Mouse (Mus musculus) activated CD4-positive, CD25-positive, alpha-beta regulatory T cell, adult 9 weeks (primary cell): ENCODE results near the gene Henmt1. TPM values are rescaled to one million over a fixed set of nuclear protein-coding genes. Genes with fewer than 3 reads are reported as not detected.

Source experiments
- polyA plus RNA-seq: library from polyadenylated mRNA; unstranded; fragments of 100-300 nt; shearing (Covaris generic); gene quantifications from one replicate; pipeline ENCODE4 v1.2.1, GENCODE M21; 2017

The Henmt1 gene
- 0.15 TPM for polyA plus RNA-seq

GRCm38 (mm10) chr3:108939573-108939972, at the start of gene Henmt1:
Henmt1 (plus strand) TSS chr3:108939873.

GRCm38 (mm10) chr3:108889908-108890307, 49.8 kb upstream of the Henmt1 start, which contains the start of gene Fndc7:
Fndc7 (minus strand) TSS chr3:108890008.

GRCm38 (mm10) chr3:108911548-108912413, 27.9 kb upstream of the Henmt1 start, which contains the start of gene Prpf38b:
Prpf38b (minus strand) TSS chr3:108911727.

GRCm38 (mm10) chr3:108940001-108940633, 444 bp downstream of the Henmt1 start, which contains the start of gene Gm9857:
Gm9857 (minus strand) TSS chr3:108940445.

Other genes starting within 250 kb of the Henmt1 start
- 3.7 TPM for gene Gpsm2, start 217.6 kb upstream of the Henmt1 start, polyA plus RNA-seq
- not detected for gene Aknad1, start 200.2 kb upstream of the Henmt1 start, polyA plus RNA-seq
- gene Stxbp3, start 99.3 kb upstream of the Henmt1 start, polyA plus RNA-seq: 68.8 TPM
- gene Fndc7, start 49.9 kb upstream of the Henmt1 start, polyA plus RNA-seq: 0.33 TPM
- 76.4 TPM for gene Prpf38b, start 28.1 kb upstream of the Henmt1 start, polyA plus RNA-seq
- not detected for gene Gm9857, start 572 bp downstream of the Henmt1 start, polyA plus RNA-seq
- gene Fam102b, start 87.7 kb downstream of the Henmt1 start, polyA plus RNA-seq: 1.1 TPM
- gene Slc25a54, start 140.6 kb downstream of the Henmt1 start, polyA plus RNA-seq: not detected
- 23.0 TPM for gene Slc25a24, start 183.3 kb downstream of the Henmt1 start, polyA plus RNA-seq